ENCODE assay signal across 21 mouse cellular contexts in the genomic region with DNA sequence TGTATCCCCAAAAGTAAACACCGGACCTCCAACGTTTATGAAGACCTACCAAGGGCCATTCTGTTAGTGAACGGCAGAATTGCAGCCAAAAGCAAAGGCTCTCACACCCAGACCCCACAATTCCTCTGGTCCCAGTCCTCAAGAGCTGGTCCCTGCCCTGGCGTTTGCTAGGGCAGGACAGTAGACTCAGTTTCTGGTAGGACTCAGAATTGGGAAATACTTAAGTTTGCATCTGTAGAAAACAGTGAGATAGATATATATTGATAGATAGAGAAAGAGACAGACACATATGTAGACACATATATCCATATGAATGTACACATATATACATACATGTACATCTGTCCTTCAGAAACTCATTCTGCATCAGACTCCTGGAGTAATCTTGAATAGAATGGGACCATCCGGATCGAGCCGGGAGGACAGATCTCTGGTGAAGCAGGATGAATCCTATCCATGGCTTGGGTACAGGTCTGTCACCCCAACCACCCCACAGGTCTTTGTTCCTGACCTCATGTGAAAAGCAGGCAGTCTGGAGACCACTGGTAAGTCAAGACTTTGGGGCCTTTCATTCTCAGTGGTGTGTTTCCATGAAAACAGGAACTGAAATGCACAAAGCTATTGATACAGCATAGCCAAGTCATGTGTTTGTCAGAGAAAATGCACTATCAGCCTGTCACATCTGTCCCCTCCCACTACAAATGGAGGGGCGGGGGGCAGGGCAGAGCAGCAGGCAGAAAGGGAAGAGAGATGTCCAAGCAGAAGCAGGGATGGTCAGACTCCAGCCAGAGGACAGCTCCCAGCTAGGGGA. TPM values are rescaled to one million over a fixed set of nuclear protein-coding genes. Genes with fewer than 3 reads are reported as not detected.
DNase-seq lines count a peak whose midpoint lies in the region; ATAC-seq and TF ChIP-seq lines count a peak whose summit lies in the region.
"Had no signal": no experiment of that assay in that cellular context is flagged by ENCODE, and none has a peak within 500 bp of the region (broad histone marks: within the 10 kb centered on the region; RNA-seq: fewer than 3 reads in every experiment).

No protein-coding gene starts in this region.

- H3K9ac ChIP-seq in liver, embryonic 14.5 days (replicated peaks): no peak overlapping the region
- H3K9ac ChIP-seq in midbrain, embryonic 13.5 days (replicated peaks): no peak overlapping the region
- H3K9ac ChIP-seq: forebrain, embryonic 15.5 days; hindbrain, embryonic 15.5 days; stomach, embryonic 15.5 days had no signal

- H3K27ac ChIP-seq in brown adipose tissue, adult 24 weeks (replicated peaks; ENCODE audit: low read depth, low read length): no peak overlapping the region
- H3K27ac ChIP-seq in liver, embryonic 14.5 days: no peak overlapping the region; the same call in 1 of the 2 replicates
- H3K27ac ChIP-seq in midbrain, embryonic 13.5 days: no peak overlapping the region
- H3K27ac ChIP-seq: forebrain, embryonic 15.5 days; hindbrain, embryonic 15.5 days; stomach, embryonic 15.5 days had no signal

- no peaks in the 10 kb centered on the region for H3K4me1 ChIP-seq in brown adipose tissue, adult 24 weeks (ENCODE audit: control insufficient read depth, insufficient read depth, insufficient read length, low read length)
- H3K4me1 ChIP-seq in liver, embryonic 14.5 days (replicated peaks; ENCODE audit: control insufficient read depth in 2 of 2, insufficient read depth in 2 of 2, low read length in 1 of 2): peaks cover 33 to 52% of the 10 kb centered on the region in 2 experiments
- no peaks in the 10 kb centered on the region for H3K4me1 ChIP-seq in midbrain, embryonic 13.5 days (replicated peaks)
- H3K4me1 ChIP-seq: forebrain, embryonic 15.5 days; hindbrain, embryonic 15.5 days; stomach, embryonic 15.5 days had no signal

- peak overlapping the region; percentile 28; the same call in 1 of the 2 replicates for H3K4me2 ChIP-seq in liver, embryonic 14.5 days (ENCODE audit: low read depth)
- no peak overlapping the region for H3K4me2 ChIP-seq in midbrain, embryonic 13.5 days (replicated peaks)
- H3K4me2 ChIP-seq: forebrain, embryonic 15.5 days; hindbrain, embryonic 15.5 days; stomach, embryonic 15.5 days had no signal

- ATAC-seq in liver, embryonic 14.5 days (ENCODE audit: insufficient read depth): peak; percentile 45; the same call in 1 of the 2 replicates
- ATAC-seq in midbrain, embryonic 13.5 days: no peak
- ATAC-seq: forebrain, embryonic 15.5 days; midbrain, embryonic 16.5 days had no signal

- peak; percentile 96 for DNase-seq in heart, adult 11 months
- DNase-seq in heart, postnatal 36 days: no peak
- no peak for DNase-seq in liver, embryonic 14.5 days (ENCODE audit: low read depth in 3 of 3, low spot score in 3 of 3)
- peak; percentile 33 for DNase-seq in splenic B cell, adult 2 months (ENCODE audit: low read depth, low spot score)
- no peak for DNase-seq in frontal cortex, postnatal 10 days (ENCODE audit: low spot score in 2 of 2)
- DNase-seq in retina, postnatal 1 day: no peak
- DNase-seq: gastrocnemius, postnatal 14 days; right cerebral cortex, adult 18-20 months had no signal

- H3K36me3 ChIP-seq in liver, embryonic 14.5 days (replicated peaks; ENCODE audit: control insufficient read depth, insufficient read depth, low read depth): no peaks in the 10 kb centered on the region
- no peaks in the 10 kb centered on the region for H3K36me3 ChIP-seq in splenic B cell, adult 2 months (ENCODE audit: control insufficient read depth, insufficient read depth, low read length, poor library complexity, severe bottlenecking)
- H3K36me3 ChIP-seq in midbrain, embryonic 13.5 days: no peaks in the 10 kb centered on the region
- H3K36me3 ChIP-seq: forebrain, embryonic 15.5 days; hindbrain, embryonic 15.5 days; stomach, embryonic 15.5 days had no signal

- no peaks in the 10 kb centered on the region for H3K9me3 ChIP-seq in liver, embryonic 14.5 days (ENCODE audit: control insufficient read depth, low read length)
- no peaks in the 10 kb centered on the region for H3K9me3 ChIP-seq in midbrain, embryonic 13.5 days
- H3K9me3 ChIP-seq: forebrain, embryonic 15.5 days; hindbrain, embryonic 15.5 days; stomach, embryonic 15.5 days had no signal

- intact Hi-C loops in heart, postnatal 36 days (cut with DNase I): no loop called here

- H3K4me3 ChIP-seq in brown adipose tissue, adult 24 weeks (ENCODE audit: insufficient read depth, low read depth, low read length): 0 out of 2 replicates have a peak overlapping the region, but pooled peaks have one; percentile 19
- no peak overlapping the region for H3K4me3 ChIP-seq in liver, embryonic 14.5 days (ENCODE audit: insufficient read depth in 1 of 2, low read depth in 2 of 2, low read length in 2 of 2)
- no peak overlapping the region for H3K4me3 ChIP-seq in midbrain, embryonic 13.5 days (replicated peaks)
- H3K4me3 ChIP-seq: forebrain, embryonic 15.5 days; hindbrain, embryonic 15.5 days; stomach, embryonic 15.5 days had no signal

- WGBS in liver, embryonic 14.5 days (ENCODE audit: insufficient replicate concordance): 47% methylated on average over 8 of the region's 8 CpGs
- WGBS in midbrain, embryonic 13.5 days: 81% methylated on average over 8 of the region's 8 CpGs

- TF ChIP-seq CTCF in liver, embryonic 14.5 days (IDR thresholded peaks at IDR 0.05; ENCODE audit: low read depth): no peak

- no peak for TF ChIP-seq EP300 in liver, embryonic 14.5 days (IDR thresholded peaks at IDR 0.05; ENCODE audit: low read depth)

- no peaks in the 10 kb centered on the region for H3K27me3 ChIP-seq in liver, embryonic 14.5 days (ENCODE audit: control insufficient read depth, insufficient read depth, low read length)
- H3K27me3 ChIP-seq in splenic B cell, adult 2 months (ENCODE audit: control insufficient read depth, insufficient read depth, low read length, poor library complexity, severe bottlenecking): no peaks in the 10 kb centered on the region
- no peaks in the 10 kb centered on the region for H3K27me3 ChIP-seq in midbrain, embryonic 13.5 days
- H3K27me3 ChIP-seq: forebrain, embryonic 15.5 days; hindbrain, embryonic 15.5 days; stomach, embryonic 15.5 days had no signal

RNA-seq across cellular contexts. Expression of gene Il4, which starts 1.5 kb away (rescaled TPM):
- not detected for total RNA-seq in heart, postnatal 36 days (2021)
- polyA plus RNA-seq in brown adipose tissue, adult 24 weeks (2012; ENCODE audit: insufficient read depth, insufficient read length, missing spikeins): not detected in 2 replicates
- polyA plus RNA-seq in liver, embryonic 14.5 days (2012; rRNA removed): 0.26 and 0.27 TPM in 2 replicates
- polyA plus RNA-seq in liver, embryonic 14.5 days (2014; fragmentation: Nextera tagmentation; extraction: Ambion mirVana): 0.61 and 0.73 TPM in 2 replicates
- polyA plus RNA-seq in midbrain, embryonic 13.5 days (2015; fragmentation: Nextera tagmentation; extraction: Ambion mirVana): 2.8 and 4.2 TPM in 2 replicates
- total RNA-seq: gastrocnemius, postnatal 14 days; layer of hippocampus, adult 8-10 months; left cerebral cortex, postnatal 14 days had no signal

RNA-seq across cellular contexts. Expression of gene Il13, which starts 17.5 kb away (rescaled TPM):
- not detected for total RNA-seq in heart, postnatal 36 days (2021)
- polyA plus RNA-seq in brown adipose tissue, adult 24 weeks (2012; ENCODE audit: insufficient read depth, insufficient read length, missing spikeins): not detected in 2 replicates
- 0.04 TPM in 1 of 2 replicates, not detected in the other for polyA plus RNA-seq in liver, embryonic 14.5 days (2012; rRNA removed)
- polyA plus RNA-seq in liver, embryonic 14.5 days (2014; fragmentation: Nextera tagmentation; extraction: Ambion mirVana): not detected in 2 replicates
- not detected in 2 replicates for polyA plus RNA-seq in midbrain, embryonic 13.5 days (2015; fragmentation: Nextera tagmentation; extraction: Ambion mirVana)
- total RNA-seq: gastrocnemius, postnatal 14 days; layer of hippocampus, adult 8-10 months; left cerebral cortex, postnatal 14 days had no signal
- polyA plus RNA-seq: embryonic facial prominence, embryonic 14.5 days; forebrain, embryonic 15.5 days; heart, embryonic 14.5 days; hindbrain, embryonic 15.5 days; kidney, embryonic 14.5 days; lung, embryonic 16.5 days; midbrain, embryonic 16.5 days; neural tube, embryonic 14.5 days; stomach, embryonic 15.5 days had no signal

RNA-seq across cellular contexts. Expression of gene Kif3a, which starts 49.8 kb away (rescaled TPM):
- total RNA-seq in heart, postnatal 36 days (2021): 1 to 10 TPM; 8.2 to 10.0 TPM
- 11.8 and 12.2 TPM in 2 replicates for polyA plus RNA-seq in brown adipose tissue, adult 24 weeks (2012; ENCODE audit: insufficient read depth, insufficient read length, missing spikeins)
- 2.1 and 3.3 TPM in 2 replicates for polyA plus RNA-seq in liver, embryonic 14.5 days (2012; rRNA removed)
- polyA plus RNA-seq in liver, embryonic 14.5 days (2014; fragmentation: Nextera tagmentation; extraction: Ambion mirVana): 6.4 and 7.7 TPM in 2 replicates
- polyA plus RNA-seq in midbrain, embryonic 13.5 days (2015; fragmentation: Nextera tagmentation; extraction: Ambion mirVana): 232 and 283 TPM in 2 replicates

Comparison
In these comparisons a context has a peak if more than half of its experiments do, and no peak if none do; other contexts are left out.
1. DNase-seq: peak in heart, adult 11 months (single experiment) and splenic B cell, adult 2 months (single experiment); none in heart, postnatal 36 days (0 of 2), liver, embryonic 14.5 days (0 of 3), frontal cortex, postnatal 10 days (0 of 2) and retina, postnatal 1 day (single experiment).
2. RNA of gene Kif3a, which starts 49.8 kb away (polyA plus RNA-seq): 232 to 283 TPM in midbrain, embryonic 13.5 days; 11.8 to 12.2 TPM in brown adipose tissue, adult 24 weeks and 2.1 to 7.7 TPM in liver, embryonic 14.5 days; every median in the first group is over 10 times any median in the second.